ENCODE assay signal across 28 mouse cellular contexts in genomic region chr3:6382296-6382695, GRCm38 (mm10).
DNase-seq lines count a peak whose midpoint lies in the region; ATAC-seq and TF ChIP-seq lines count a peak whose summit lies in the region.
"Had no signal": no experiment of that assay in that cellular context is flagged by ENCODE, and none has a peak within 500 bp of the region (broad histone marks: within the 10 kb centered on the region; RNA-seq: fewer than 3 reads in every experiment).

No protein-coding gene starts in this region.

- H3K36me3 ChIP-seq in midbrain, embryonic 14.5 days (ENCODE audit: control insufficient read depth, insufficient read depth, low read length) = no peaks in the 10 kb centered on the region
- no peaks in the 10 kb centered on the region for H3K36me3 ChIP-seq in midbrain, postnatal 0 days (ENCODE audit: insufficient read depth, low read length)
- peaks cover 5% of the 10 kb centered on the region; the same call in 1 of the 2 replicates for H3K36me3 ChIP-seq in limb, embryonic 10.5 days
- no peaks in the 10 kb centered on the region for H3K36me3 ChIP-seq in kidney, embryonic 14.5 days (ENCODE audit: control insufficient read depth, insufficient read depth, low read length)
- no peaks in the 10 kb centered on the region for H3K36me3 ChIP-seq in heart, adult 2 months (ENCODE audit: control insufficient read depth, insufficient read depth, low read length)
- H3K36me3 ChIP-seq: embryonic facial prominence, embryonic 15.5 days; heart, embryonic 12.5 days; heart, embryonic 15.5 days; hindbrain, embryonic 10.5 days; hindbrain, embryonic 13.5 days had no signal

- no peak for TF ChIP-seq EP300 in heart, adult 2 months (IDR thresholded peaks at IDR 0.05; ENCODE audit: insufficient read depth, low read depth, low read length)

- intact Hi-C loops in heart, adult 2 months (cut with DNase I) = no loop called here

- 77% methylated on average over 1 of the region's 1 CpGs for WGBS in midbrain, embryonic 14.5 days
- 57% methylated on average over 1 of the region's 1 CpGs for WGBS in midbrain, postnatal 0 days
- 49% methylated on average over 1 of the region's 1 CpGs for WGBS in limb, embryonic 10.5 days
- WGBS in kidney, embryonic 14.5 days = 19% methylated on average over 1 of the region's 1 CpGs
- 60% methylated on average over 1 of the region's 1 CpGs for WGBS in heart, adult 2 months

- no peak overlapping the region for H3K4me3 ChIP-seq in midbrain, embryonic 14.5 days (replicated peaks; ENCODE audit: low read depth, low read length)
- no peak overlapping the region for H3K4me3 ChIP-seq in midbrain, postnatal 0 days (ENCODE audit: low read depth, low read length)
- no peak overlapping the region for H3K4me3 ChIP-seq in limb, embryonic 10.5 days
- no peak overlapping the region for H3K4me3 ChIP-seq in kidney, embryonic 14.5 days (ENCODE audit: low read length)
- H3K4me3 ChIP-seq in heart, adult 2 months = no peak overlapping the region
- H3K4me3 ChIP-seq: embryonic facial prominence, embryonic 15.5 days; heart, embryonic 12.5 days; heart, embryonic 15.5 days; hindbrain, embryonic 10.5 days; hindbrain, embryonic 13.5 days had no signal

- no peaks in the 10 kb centered on the region for H3K9me3 ChIP-seq in midbrain, embryonic 14.5 days (ENCODE audit: control insufficient read depth, low read length)
- no peaks in the 10 kb centered on the region; the same call in 1 of the 2 replicates for H3K9me3 ChIP-seq in midbrain, postnatal 0 days (ENCODE audit: low read length)
- H3K9me3 ChIP-seq in limb, embryonic 10.5 days (replicated peaks) = no peaks in the 10 kb centered on the region; the same call in 1 of the 2 replicates
- no peaks in the 10 kb centered on the region for H3K9me3 ChIP-seq in kidney, embryonic 14.5 days (ENCODE audit: control insufficient read depth, low read length)
- H3K9me3 ChIP-seq: embryonic facial prominence, embryonic 15.5 days; heart, embryonic 15.5 days; hindbrain, embryonic 13.5 days had no signal

- H3K27me3 ChIP-seq in midbrain, embryonic 14.5 days (ENCODE audit: control insufficient read depth, insufficient read depth, low read length) = no peaks in the 10 kb centered on the region
- no peaks in the 10 kb centered on the region for H3K27me3 ChIP-seq in midbrain, postnatal 0 days (ENCODE audit: insufficient read depth, low read length)
- H3K27me3 ChIP-seq in limb, embryonic 10.5 days (ENCODE audit: low read depth, poor library complexity, severe bottlenecking) = no peaks in the 10 kb centered on the region
- H3K27me3 ChIP-seq in kidney, embryonic 14.5 days (ENCODE audit: control insufficient read depth, insufficient read depth, low read length) = no peaks in the 10 kb centered on the region
- H3K27me3 ChIP-seq in heart, adult 2 months (ENCODE audit: control insufficient read depth, insufficient read depth, low read length) = no peaks in the 10 kb centered on the region
- H3K27me3 ChIP-seq: embryonic facial prominence, embryonic 15.5 days; heart, embryonic 12.5 days; heart, embryonic 15.5 days; hindbrain, embryonic 13.5 days had no signal

- H3K9ac ChIP-seq in midbrain, embryonic 14.5 days (replicated peaks; ENCODE audit: low read length) = no peak overlapping the region
- no peak overlapping the region for H3K9ac ChIP-seq in midbrain, postnatal 0 days (replicated peaks; ENCODE audit: low read length, poor library complexity, severe bottlenecking)
- no peak overlapping the region for H3K9ac ChIP-seq in kidney, embryonic 14.5 days (ENCODE audit: low read depth, low read length)
- no peak overlapping the region for H3K9ac ChIP-seq in heart, adult 2 months (ENCODE audit: low read depth, low read length)
- H3K9ac ChIP-seq: embryonic facial prominence, embryonic 15.5 days; forebrain, postnatal 0 days; heart, embryonic 12.5 days; heart, embryonic 15.5 days; hindbrain, embryonic 13.5 days had no signal

- peak; percentile 36 for DNase-seq in embryo, embryonic 10.5 days (ENCODE audit: low spot score)
- no peak for DNase-seq in embryo, embryonic 10 days (ENCODE audit: low spot score)
- DNase-seq in midbrain, embryonic 14.5 days = peak; percentile 4
- no peak for DNase-seq in midbrain, postnatal 0 days (ENCODE audit: low spot score)
- no peak for DNase-seq in limb, embryonic 10.5 days (ENCODE audit: low spot score)
- DNase-seq in spleen, postnatal 36 days (ENCODE audit: low spot score in 2 of 2) = no peak
- DNase-seq in heart, adult 2 months = no peak
- DNase-seq: adrenal gland, adult 8-10 months; adrenal gland, postnatal 25 days; cerebellum, adult 11-12 months; cerebellum, adult 8-10 months; cerebellum, postnatal 10 days; cerebellum, postnatal 36 days; forebrain, postnatal 0 days; gastrocnemius, postnatal 10 days; gastrocnemius, postnatal 36 days; heart, postnatal 10 days; heart, postnatal 36 days had no signal

- TF ChIP-seq CTCF in midbrain, postnatal 0 days (IDR thresholded peaks at IDR 0.05) = no peak
- no peak for TF ChIP-seq CTCF in heart, adult 2 months (IDR thresholded peaks at IDR 0.05)

- H3K27ac ChIP-seq in midbrain, embryonic 14.5 days (replicated peaks; ENCODE audit: low read depth, low read length) = no peak overlapping the region
- no peak overlapping the region for H3K27ac ChIP-seq in midbrain, postnatal 0 days (ENCODE audit: low read depth, low read length)
- peak overlapping the region; percentile 73; the same call in 1 of the 2 replicates for H3K27ac ChIP-seq in limb, embryonic 10.5 days
- H3K27ac ChIP-seq in kidney, embryonic 14.5 days (ENCODE audit: low read depth, low read length) = no peak overlapping the region
- no peak overlapping the region for H3K27ac ChIP-seq in heart, adult 2 months
- H3K27ac ChIP-seq: embryonic facial prominence, embryonic 15.5 days; heart, embryonic 15.5 days; hindbrain, embryonic 10.5 days; hindbrain, embryonic 13.5 days had no signal

- no peaks in the 10 kb centered on the region for H3K4me1 ChIP-seq in midbrain, embryonic 14.5 days (ENCODE audit: control insufficient read depth, insufficient read depth, low read length)
- H3K4me1 ChIP-seq in midbrain, postnatal 0 days (ENCODE audit: insufficient read depth, low read length) = no peaks in the 10 kb centered on the region
- H3K4me1 ChIP-seq in limb, embryonic 10.5 days = peaks cover 34% of the 10 kb centered on the region
- no peaks in the 10 kb centered on the region for H3K4me1 ChIP-seq in kidney, embryonic 14.5 days (ENCODE audit: control insufficient read depth, insufficient read depth, low read length)
- H3K4me1 ChIP-seq in heart, adult 2 months (ENCODE audit: control insufficient read depth, insufficient read depth, low read length) = no peaks in the 10 kb centered on the region
- H3K4me1 ChIP-seq: embryonic facial prominence, embryonic 15.5 days; heart, embryonic 12.5 days; heart, embryonic 15.5 days; hindbrain, embryonic 10.5 days; hindbrain, embryonic 13.5 days had no signal

- no peaks in the 10 kb centered on the region for H3K79me2 ChIP-seq in heart, adult 2 months (replicated peaks; ENCODE audit: control insufficient read depth, insufficient read depth, low read length)

- no peak for TF ChIP-seq POLR2A in heart, adult 2 months (IDR thresholded peaks at IDR 0.05; ENCODE audit: insufficient read depth, low read depth, low read length)

- no peak overlapping the region for H3K4me2 ChIP-seq in midbrain, embryonic 14.5 days (ENCODE audit: low read length)
- H3K4me2 ChIP-seq in midbrain, postnatal 0 days (ENCODE audit: low read depth, low read length, poor library complexity, severe bottlenecking) = no peak overlapping the region
- H3K4me2 ChIP-seq in kidney, embryonic 14.5 days (replicated peaks; ENCODE audit: low read depth, low read length) = no peak overlapping the region
- H3K4me2 ChIP-seq: embryonic facial prominence, embryonic 15.5 days; heart, embryonic 12.5 days; heart, embryonic 15.5 days; hindbrain, embryonic 13.5 days had no signal

- no peak for ATAC-seq in midbrain, embryonic 14.5 days (ENCODE audit: low FRiP score, low TSS enrichment)
- no peak for ATAC-seq in midbrain, postnatal 0 days (ENCODE audit: low FRiP score)
- no peak for ATAC-seq in kidney, embryonic 14.5 days (ENCODE audit: low FRiP score, low TSS enrichment)
- ATAC-seq: activated CD4-positive, CD25-positive, alpha-beta regulatory T cell, adult 4 months; forebrain, postnatal 0 days; hindbrain, embryonic 16.5 days; inflammation-experienced regulatory T-cells, adult 6 months; intestine, embryonic 16.5 days had no signal

Comparison
In these comparisons a context has a peak if more than half of its experiments do, and no peak if none do; other contexts are left out.
1. DNase-seq: peak in embryo, embryonic 10.5 days (single experiment) and midbrain, embryonic 14.5 days (single experiment); none in embryo, embryonic 10 days (single experiment), midbrain, postnatal 0 days (single experiment), limb, embryonic 10.5 days (single experiment), spleen, postnatal 36 days (0 of 2) and heart, adult 2 months (0 of 2).